Mouse (Mus musculus) NIH3T3 (cell line): ENCODE data around the gene Specc1l.

ENCODE experiments used
- DNase-seq: peaks from one replicate; pipeline ENCODE4 v3.0.0-alpha.2; 2012; ENCODE audit warnings: low read depth

The Specc1l gene

DNA sequence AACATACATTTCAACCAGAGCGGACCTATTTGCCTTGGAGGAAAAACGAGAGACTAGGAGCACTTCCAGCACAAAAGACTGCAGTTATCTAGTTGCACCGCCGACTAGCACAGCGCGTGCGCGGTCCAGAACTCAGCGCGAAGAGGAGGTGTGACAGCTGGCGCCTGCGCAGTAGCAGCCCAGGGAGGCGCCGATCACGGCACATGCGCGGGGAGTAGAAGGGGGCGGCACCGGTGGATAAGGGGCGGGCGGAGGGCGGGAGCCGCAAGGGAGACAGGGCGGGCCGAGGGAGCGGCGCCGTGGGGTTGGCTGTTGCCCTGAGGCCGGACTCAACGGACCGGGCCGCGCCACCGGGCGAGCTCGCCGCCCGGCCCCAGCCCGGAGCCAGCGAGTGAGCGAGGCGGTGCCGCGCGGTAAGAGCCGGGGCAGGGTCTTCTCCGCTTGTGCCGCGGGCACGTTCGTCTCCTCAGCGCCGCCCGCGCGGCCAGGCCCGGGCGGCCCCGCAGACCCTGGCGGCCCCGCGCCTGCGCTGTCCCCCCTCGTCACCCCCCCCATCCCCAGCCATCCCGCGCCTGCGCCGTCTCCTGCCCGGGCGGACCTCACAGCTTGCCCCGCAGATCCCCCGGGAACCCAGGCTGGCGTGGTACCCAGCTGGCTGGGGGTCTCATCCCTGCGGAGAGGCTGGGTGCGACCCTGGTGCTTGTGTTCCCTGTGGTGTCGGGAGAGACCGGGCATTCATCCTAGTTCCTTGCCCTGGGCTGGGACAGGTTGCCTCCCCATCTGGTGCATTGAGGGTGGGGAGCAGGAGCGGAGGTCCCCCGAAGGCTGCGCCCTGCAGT is at the start of gene Specc1l:
Gene Specc1l, plus strand, starts transcription at position 267 of the 839 bp plus-strand sequence.
- peak; percentile 99 for DNase-seq

DNA sequence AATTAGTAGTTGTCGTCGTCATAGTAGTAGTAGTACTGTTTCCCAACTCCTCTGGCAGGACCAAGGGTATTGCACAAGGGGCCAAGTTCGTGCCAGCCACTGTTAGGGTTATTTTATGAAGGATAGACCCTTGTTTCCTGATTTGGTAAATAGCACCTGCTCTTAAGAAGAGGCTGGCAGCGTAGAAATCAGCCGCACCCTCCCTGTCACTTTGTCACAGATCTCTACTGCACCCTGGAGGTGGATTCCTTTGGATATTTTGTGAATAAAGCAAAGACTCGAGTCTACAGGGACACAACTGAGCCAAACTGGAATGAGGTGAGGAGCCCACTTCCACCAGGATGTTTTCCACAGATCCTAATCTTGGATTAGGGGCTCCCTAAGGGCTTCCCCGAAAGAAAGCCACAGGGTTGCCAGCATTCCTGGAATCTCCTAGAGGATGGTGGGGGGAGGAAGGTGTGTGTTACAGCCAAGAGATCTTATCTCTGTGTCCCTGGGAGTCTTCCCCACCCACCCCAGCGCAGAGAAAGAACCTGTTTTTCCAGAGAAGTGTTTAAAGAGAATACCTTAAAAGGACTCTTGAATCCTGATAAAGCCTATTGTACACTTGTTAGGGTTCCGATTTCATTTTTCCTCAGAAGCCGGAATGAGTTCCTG is 45.9 kb upstream of the Specc1l start:
- peak; percentile 45 for DNase-seq

DNA sequence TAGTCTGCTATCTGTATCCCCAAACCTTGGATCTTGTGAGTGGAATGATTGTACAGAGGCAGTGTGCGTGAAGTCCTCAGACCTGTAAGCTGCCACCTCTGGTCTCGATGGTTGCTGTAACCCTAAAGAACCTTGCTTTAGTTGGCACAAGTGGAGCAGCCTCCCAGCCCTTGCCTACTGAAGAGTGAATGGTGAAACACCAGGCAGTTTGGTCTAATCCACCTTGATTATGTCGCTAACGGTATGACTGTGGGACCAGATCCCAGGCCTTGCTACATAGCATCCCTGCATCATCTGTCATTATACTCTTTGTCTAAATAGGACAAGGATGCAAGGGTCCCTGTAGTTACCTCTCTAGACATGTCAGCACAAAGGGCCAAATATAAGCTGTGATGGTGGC is 45.3 kb upstream of the Specc1l start:
- no peak for DNase-seq

DNA sequence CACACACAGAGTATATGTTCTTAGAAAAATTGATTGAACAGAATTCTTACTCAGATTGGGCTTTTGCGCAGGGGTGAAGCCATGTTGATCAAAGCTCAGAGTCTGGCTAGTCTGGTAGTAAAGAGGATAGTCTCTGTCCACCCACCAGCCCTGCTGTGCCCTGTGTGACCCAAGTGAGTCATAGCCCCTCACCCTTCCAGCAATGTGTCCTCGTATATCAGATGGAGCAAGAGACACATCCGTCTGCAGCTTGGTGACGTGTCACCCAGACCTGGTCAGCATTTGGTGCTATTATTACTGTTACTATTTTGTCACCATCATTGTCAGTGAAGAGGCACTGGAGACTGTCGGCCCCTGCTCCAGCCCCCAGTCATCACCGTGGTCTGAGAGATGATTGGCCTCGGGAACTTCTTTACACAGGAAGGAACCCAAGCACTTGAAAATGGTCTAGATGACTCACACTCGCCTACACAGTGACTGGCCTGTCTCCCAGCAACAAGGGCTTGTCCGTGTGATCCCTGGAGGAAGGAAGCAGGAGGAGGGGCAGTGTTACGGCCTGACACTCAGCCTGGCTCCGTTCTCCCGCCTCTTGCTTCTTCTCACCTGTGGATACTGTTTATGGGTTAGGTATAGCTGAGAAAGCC is 41.5 kb upstream of the Specc1l start:
- peak; percentile 89 for DNase-seq

DNA sequence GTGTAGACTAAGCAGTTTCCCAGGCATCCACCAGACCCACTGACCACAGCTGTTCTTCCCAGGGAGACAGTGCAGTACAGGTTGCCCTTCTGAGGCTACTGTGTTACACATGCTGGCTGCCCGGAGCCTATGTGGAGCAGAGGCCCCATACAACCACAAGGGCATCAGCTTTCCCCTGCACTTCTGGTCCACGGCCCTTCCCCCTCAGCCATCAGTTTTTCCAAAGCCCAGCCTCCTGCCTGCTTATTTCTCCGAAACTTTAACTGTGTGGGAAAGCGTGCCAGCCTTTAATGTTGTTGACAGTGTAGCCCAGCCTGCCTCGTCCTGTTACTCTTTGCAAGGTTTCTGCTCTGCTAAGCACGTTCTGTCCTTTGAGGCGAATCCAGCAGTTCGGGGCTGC is 38.8 kb upstream of the Specc1l start:
- DNase-seq, result no peak

DNA sequence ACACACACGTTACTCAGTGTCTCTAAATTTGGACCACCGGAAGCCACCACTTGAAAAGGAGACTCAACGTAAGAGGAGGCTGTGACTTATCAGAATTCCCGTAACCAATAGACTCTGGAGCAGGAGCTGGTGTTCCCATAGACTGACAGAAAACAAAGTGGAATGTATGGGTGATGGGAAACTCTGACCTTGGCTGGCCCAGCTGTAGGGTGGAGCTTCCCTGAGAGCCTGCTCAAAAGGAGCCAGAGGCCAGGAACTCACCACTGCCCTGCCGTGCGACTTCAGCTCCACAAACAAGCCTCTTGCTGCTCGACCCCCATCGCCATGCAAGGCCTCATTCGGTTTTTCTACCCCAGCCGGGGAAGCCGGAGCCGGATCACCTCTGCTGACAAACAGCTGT is 38.2 kb upstream of the Specc1l start:
- DNase-seq, result no peak

DNA sequence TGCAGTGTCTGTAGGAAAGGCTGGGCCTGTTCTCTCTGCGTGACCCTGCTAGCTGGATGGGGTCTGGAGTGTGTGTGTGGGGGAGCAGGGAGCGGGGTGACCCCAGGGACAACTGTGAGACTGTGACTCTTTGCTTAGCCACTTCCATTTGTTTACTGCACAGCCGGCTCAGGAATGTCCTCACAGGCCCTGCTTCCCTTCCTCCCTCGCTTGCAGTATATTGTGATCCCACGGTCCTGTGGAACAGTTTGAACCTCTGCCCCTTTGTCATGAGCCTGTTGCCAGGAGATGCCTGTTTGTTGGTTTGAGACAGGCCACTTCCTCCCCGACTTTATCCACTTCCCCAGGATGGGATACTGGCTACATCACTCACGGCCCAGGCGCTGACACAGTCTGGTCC is 35.4 kb upstream of the Specc1l start:
- DNase-seq, result no peak

DNA sequence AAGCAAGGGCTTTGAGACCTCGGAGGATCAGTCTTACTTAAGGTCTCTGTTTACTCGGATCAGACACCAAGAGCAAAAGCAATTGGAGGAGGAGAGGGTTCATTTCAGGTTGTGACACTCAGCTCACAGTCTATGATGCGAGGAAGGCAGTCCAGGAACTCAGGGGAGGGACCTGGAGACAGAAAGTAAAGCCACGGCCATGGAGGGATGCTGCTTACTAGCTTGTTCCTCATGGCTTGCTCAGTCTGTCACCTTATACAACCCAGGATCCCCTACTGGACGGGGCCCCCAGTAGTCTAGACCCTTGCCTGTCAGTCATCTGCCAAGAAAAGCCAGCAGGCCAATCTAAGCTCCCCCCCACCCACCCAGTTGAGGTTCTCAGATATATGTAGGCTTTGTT is 33.0 kb upstream of the Specc1l start:
- no peak for DNase-seq

DNA sequence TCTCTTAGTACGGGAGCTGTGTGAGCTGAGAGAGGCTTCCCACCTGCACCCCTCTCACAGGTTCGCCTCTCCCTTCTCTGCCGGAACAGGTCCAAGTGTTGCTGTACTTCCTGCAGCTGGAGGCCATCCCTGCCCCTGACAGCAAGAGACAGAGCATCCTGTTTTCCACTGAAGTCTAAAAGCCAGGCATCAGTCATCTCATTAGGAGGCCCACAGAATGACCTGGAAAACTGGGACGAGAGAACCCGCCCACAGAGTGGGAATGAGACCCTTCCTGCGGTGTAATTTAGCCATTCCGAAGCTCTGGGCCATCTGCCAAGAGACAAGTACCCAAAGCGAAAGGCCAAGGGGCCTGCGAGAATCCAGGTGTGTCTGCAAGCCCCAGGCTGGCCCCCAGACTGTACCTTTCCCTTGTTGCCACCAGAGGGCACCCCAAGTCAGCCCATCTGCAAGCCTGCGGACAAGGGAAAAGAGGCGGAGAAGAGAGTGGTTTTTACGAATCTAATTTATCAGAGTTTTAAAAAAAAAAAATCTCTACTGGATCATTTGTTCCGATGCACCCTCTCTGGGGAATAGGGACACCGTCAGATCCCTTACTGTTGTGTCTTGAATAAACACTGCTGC is 29.6 kb upstream of the Specc1l start:
- DNase-seq, result peak; percentile 87

DNA sequence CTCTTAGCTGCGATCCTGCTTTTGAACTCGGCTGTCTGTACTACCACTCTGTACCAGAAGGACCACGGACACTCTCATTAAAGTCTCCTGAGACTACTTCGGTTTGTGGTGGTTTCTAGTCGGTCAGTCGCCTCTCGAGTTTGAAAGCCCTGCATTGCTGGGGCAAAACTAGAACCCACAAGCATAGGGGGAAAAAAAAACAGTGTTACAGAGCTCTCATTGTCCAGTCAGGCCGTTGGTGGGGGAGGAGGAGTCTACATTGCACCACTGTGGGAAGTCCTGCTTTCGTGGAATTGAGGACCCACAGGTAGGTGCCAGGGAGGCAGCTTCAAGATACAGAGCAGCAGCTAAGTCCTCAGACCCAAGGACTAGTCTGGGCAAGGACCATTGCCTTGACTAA is 27.0 kb upstream of the Specc1l start:
- no peak for DNase-seq

DNA sequence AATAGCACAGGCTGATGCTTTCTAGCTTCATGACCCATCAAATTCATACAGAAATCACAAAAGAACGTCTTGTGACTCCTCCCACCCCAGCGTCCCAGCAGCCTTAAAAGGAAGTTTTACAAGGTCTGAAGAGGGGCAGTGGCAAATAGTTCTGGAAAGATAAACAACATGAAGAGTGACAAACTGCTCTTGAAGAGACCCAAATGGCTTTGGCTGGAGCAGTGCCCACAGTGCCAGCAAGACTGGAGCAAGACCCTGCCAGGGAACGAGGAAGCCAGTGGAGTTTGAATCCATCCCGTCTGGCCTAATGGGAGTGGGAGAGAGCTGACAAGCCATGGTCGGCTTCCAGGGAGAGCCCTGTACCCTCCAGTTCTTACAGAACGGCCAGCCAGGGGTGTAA is 25.3 kb upstream of the Specc1l start:
- DNase-seq, result no peak

DNA sequence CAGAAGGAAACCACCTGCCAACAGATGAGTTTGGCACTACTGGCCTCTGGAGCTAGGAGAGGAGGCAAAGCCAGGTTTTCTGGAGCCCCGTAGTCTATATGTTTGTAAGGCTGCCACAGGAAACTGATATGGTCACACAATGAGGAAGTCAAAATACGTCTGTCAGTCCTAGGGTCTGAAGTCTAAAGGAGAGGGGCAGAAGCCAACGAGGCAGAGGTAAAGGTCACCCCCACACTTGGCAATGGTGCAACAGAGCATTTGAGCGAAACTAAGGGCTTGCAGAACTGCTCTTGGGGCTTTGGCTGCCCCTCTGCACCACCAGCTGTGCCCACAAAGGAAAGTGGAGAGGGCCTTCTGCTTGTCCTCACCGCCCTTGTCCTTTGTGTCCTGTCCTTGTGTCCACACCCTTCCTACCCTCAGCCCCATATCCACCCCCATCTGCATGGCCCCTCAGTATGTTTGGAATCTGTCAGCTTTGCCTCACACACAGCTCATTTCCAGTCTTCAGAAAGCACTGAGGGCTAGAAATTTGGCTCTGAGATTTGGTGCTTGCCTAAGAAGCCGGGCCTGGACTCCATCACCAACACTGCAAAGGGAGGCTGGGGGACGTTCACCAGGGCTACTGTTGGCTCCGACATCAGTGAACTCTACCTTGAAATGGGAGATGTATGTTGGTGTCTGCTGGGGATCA is 24.4 kb upstream of the Specc1l start:
- DNase-seq, result no peak

DNA sequence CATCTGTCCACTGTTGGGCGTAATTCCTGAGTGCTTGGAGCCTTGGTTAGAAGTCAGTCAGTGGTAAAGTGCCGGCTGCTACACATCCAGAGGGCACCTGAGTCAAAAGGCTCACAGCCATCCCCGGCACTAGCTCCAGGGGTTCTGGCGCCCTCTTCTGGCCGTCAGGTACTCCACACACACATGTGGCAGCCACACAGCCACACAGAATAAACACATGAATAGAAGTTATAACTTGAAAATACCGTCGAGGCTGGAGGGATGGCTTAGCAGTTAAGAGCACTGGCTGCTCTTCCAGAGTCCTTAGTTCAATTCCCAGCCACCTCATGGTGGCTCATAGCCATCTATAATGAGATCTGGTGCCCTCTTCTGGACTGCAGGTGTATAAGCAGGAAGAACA is 20.2 kb upstream of the Specc1l start:
- peak; percentile 17 for DNase-seq

DNA sequence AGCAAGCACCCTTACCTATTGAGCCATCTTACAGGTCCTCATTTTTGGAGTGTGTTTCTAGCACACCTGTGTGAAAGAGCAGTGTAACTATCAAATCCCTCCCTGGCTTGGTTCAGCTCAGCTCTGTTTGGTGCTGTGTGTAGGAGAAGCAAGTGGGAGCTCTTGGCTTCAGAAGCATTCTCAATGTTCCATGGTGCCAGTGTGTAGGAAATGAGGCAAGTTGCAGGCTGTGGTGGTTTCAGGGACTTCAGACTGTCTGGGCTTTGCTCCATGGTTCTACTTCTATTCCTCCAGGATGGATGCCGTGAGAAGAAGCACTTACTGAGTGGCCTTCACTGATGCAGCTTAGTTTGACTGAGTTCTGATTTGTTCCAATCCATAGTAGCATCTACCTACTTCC is 14.1 kb upstream of the Specc1l start:
- DNase-seq, result no peak

DNA sequence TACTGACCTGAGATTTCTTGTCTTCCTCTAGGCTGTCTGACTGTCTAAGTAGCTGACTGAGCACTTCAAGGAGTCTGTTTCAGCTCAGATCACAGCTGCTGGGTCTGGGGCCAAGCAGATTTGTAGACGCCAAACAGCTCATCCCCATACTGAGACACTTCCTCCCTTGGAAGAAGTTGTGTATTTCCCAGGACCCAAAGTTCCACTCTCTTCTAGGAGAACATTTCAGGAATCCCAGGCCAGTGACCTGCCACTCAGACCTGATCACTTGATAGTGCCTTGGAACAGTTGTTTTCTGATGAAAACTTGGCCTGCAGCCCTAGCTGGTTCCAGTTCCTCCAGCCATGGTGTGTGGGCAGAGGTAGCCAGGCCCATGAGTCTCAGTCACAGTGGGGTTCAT is 11.1 kb upstream of the Specc1l start:
- DNase-seq, result no peak

DNA sequence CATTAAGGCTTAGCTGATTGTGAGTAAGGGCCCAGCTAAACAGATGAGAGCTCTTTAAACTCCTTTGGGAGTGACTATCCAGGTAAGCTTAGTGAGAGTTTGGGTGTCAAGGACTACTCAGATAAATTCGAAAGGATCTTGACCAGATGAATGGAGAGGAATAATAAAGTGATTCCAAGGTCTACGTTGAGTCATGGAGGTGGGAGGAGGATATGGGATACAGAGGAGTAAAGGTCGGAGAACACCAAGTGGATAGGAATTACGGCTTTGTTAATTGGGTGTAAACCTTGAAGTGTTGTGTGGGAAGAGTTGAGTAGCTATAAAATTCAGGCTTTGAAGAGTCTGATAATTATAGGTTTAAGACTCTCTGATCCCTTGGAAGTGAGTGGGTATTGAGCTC is 5.7 kb upstream of the Specc1l start:
- no peak for DNase-seq

DNA sequence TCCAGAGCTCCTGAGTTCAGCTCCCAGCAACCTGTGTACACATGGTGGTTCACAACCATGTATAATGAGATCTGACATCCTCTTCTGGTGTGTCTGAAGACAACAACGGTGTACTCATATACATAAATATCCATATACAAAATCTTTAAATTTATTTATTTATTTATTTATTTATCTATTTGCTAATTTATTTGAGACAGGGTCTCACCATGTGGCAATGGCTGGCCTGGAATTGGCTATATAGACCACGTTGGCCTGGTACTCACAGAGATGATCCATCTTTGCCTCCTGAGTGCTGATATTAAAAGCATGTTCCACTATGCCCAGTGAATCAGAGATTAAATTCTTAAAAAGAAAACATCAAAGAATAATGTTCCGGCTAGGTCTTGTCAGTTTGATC is 1.0 kb upstream of the Specc1l start:
- DNase-seq, result no peak

DNA sequence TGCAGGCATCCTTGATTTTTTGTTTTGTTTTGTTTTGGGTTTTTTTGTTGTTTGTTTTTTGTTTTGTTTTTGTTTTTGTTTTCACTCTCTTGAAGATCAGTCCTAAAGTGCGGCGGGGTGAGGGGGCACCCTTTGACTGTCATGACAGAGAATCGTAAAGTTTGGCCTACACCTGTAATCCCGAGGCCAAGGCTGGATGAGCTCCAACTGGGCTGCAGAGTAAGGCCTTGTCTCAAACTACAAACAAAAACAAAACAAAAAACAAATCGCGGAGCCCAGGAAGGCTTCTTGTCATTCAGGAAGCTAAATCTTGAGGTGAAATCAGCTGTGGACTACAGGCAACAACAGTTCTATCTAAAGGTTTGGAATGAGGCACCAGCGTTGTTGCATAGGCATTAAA is 1.1 kb downstream of the Specc1l start:
- DNase-seq, result peak; percentile 41

DNA sequence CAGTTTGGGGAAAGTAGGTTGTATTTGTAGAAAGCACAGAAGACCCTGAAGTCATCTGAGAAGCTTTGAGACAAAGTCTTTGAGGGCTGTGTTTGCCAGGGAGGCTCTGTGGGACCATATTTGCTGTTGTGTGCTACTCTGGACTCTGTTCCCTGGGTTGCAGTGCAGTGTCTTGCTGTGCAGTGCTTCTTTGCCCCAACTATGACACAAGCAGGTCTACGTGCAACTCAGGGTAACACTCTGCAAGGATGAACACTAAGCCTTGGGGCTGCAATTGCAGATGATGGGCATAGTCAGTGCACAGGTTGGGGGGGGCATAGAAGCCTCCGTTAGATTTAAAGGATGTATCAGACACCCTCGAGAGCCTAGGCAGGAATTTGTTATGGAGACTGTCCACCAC is 8.8 kb downstream of the Specc1l start:
- no peak for DNase-seq

DNA sequence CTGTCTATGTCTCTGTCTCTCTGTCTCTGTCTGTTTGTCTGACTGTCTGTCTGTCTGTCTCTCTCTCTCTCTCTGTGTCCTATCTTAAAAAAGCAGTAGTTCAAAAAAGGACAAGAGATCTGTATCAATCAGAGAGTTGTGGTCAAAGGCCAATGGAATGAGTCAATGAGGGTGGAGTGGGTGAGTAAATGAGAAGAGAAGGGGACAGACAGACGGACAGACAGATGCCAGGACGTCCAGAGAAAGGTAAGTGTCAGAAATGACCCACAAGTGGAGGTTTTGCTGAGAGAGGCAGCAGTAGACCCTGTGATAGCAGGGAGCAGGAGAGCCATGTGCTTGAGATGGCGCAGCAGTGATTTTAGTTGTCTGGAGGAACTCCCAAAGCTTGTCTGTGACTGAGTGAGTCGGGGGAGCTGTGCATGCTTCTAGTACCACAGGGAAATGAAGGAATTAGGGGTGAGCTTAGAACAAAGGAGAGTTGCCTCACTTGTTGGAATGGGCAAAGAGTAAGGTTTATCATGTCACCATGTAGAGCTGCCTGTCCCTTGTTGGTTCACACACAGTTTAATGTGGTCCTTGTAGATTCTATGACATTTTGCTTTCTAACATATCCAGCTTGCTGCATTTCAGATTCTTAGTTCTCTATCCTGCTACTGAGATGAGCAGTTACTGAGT is 10.2 kb downstream of the Specc1l start:
- no peak for DNase-seq

DNA sequence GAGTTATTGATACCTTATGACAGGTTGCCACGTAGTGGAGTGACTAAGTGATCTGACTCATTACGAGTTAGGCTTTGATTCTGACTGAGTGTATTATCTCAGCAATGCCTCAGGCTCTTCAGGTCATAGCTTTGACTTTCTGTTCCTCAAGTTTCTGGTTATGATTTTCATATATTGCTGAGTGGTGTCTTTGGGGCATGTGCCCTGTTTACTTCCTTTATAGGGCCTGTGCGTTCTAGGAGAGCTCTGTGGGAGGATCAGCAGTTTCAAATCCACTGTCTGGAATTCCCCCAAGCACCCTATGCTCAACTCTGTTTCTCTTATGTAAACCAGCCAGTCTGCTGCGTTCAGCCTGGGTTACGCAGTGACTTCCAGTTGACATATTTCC is 10.7 kb downstream of the Specc1l start:
- DNase-seq, result peak; percentile 69

DNA sequence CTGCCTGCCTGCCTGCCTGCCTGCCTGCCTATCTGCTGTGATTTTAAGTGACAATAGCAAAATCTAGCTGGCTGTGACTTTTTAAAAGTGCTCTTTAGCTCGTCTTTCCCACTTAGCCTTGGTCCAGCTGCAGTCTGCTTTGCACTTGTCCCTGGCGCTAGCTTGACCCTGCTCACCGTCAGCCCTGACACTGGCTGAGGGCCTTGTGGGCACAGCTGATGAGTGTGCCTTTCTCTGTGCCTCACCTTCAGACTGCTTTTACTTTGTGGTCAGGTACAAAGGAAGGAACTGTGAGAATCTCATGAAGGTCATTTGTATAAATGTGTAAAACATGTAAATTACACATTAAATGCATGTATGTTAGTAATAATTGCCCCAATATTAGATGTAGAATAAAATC is 12.3 kb downstream of the Specc1l start:
- DNase-seq, result no peak
